Mouse (Mus musculus): ENCODE measurements around the gene Kcnk3.

- TF ChIP-seq CTCF (IDR thresholded peaks at IDR 0.05; ENCODE audit: low read depth, low read length), result no peak
- TF ChIP-seq EP300 (IDR thresholded peaks at IDR 0.05; ENCODE audit: insufficient read depth, low read depth, low read length), result no peak
Observed at GRCm38 (mm10) chr5:30668637-30669495, 80.9 kb downstream of the Kcnk3 start.

Data from ES-Bruce4 (cell line).